Mouse (Mus musculus): ENCODE data around the gene Elob. TPM values are rescaled to one million over a fixed set of nuclear protein-coding genes. Genes with fewer than 3 reads are reported as not detected.

The Elob gene
- polyA plus RNA-seq, 1 experiment, result 774 TPM

GRCm38 (mm10) chr17:23783352-23783751 lies 45.6 kb downstream of the Elob start:
- DNase-seq (ENCODE audit: low read depth), result no peak

GRCm38 (mm10) chr17:23778447-23778846 lies 50.5 kb downstream of the Elob start:
- no peak for DNase-seq (ENCODE audit: low read depth)

GRCm38 (mm10) chr17:23777141-23777540 lies 51.8 kb downstream of the Elob start:
- DNase-seq (ENCODE audit: low read depth), result no peak

GRCm38 (mm10) chr17:23776216-23776615 lies 52.7 kb downstream of the Elob start:
- no peak for DNase-seq (ENCODE audit: low read depth)

Other genes with a start within 250 kb of the Elob start
- gene Zfp13, start 229.6 kb downstream of the Elob start, polyA plus RNA-seq (2012; rRNA removed), result 27.0 and 36.2 TPM in 2 replicates
- gene Zscan10, start 228.3 kb downstream of the Elob start, polyA plus RNA-seq (2012; rRNA removed), result 0.05 TPM in 1 of 2 replicates, not detected in the other
- gene Mmp25, start 183.9 kb downstream of the Elob start, polyA plus RNA-seq (2012; rRNA removed), result 0.30 and 0.32 TPM in 2 replicates
- gene Bicdl2, start 168.6 kb downstream of the Elob start, polyA plus RNA-seq (2012; rRNA removed), result 1.7 TPM in 2 replicates
- 326 and 359 TPM in 2 replicates for gene Hcfc1r1, start 155.5 kb downstream of the Elob start, polyA plus RNA-seq (2012; rRNA removed)
- gene Thoc6, start 155.3 kb downstream of the Elob start, polyA plus RNA-seq (2012; rRNA removed), result 15.7 and 21.4 TPM in 2 replicates
- 17.6 and 20.9 TPM in 2 replicates for gene Tnfrsf12a, start 151.7 kb downstream of the Elob start, polyA plus RNA-seq (2012; rRNA removed)
- gene Cldn6, start 149.9 kb downstream of the Elob start, polyA plus RNA-seq (2012; rRNA removed), result 1.9 and 2.0 TPM in 2 replicates
- gene Cldn9, start 145.1 kb downstream of the Elob start, polyA plus RNA-seq (2012; rRNA removed), result 0.99 and 1.7 TPM in 2 replicates
- 0.16 and 0.28 TPM in 2 replicates for gene 1520401A03Rik, start 106.4 kb downstream of the Elob start, polyA plus RNA-seq (2012; rRNA removed)
- 14.9 and 15.7 TPM in 2 replicates for gene Pkmyt1, start 102.8 kb downstream of the Elob start, polyA plus RNA-seq (2012; rRNA removed)
- 27.7 and 28.9 TPM in 2 replicates for gene Paqr4, start 88.3 kb downstream of the Elob start, polyA plus RNA-seq (2012; rRNA removed)
- gene Kremen2, start 83.3 kb downstream of the Elob start, polyA plus RNA-seq (2012; rRNA removed), result 0.43 and 0.57 TPM in 2 replicates
- gene Flywch1, start 57.5 kb downstream of the Elob start, polyA plus RNA-seq (2012; rRNA removed), result 52.1 and 54.6 TPM in 2 replicates
- gene Flywch2, start 43.1 kb downstream of the Elob start, polyA plus RNA-seq (2012; rRNA removed), result 14.1 and 15.4 TPM in 2 replicates
- gene Srrm2, start 38.6 kb downstream of the Elob start, polyA plus RNA-seq (2012; rRNA removed), result 381 and 457 TPM in 2 replicates
- gene Prss33, start 6.9 kb upstream of the Elob start, polyA plus RNA-seq (2012; rRNA removed), result 3.5 and 5.6 TPM in 2 replicates
- 0.19 TPM in 1 of 2 replicates, not detected in the other for gene Prss32, start 14.7 kb upstream of the Elob start, polyA plus RNA-seq (2012; rRNA removed)
- gene Prss41, start 15.0 kb upstream of the Elob start, polyA plus RNA-seq (2012; rRNA removed), result 0.77 and 1.0 TPM in 2 replicates
- 0.18 and 0.76 TPM in 2 replicates for gene Prss21, start 38.9 kb upstream of the Elob start, polyA plus RNA-seq (2012; rRNA removed)
- gene Dcpp1, start 51.7 kb upstream of the Elob start, polyA plus RNA-seq (2012; rRNA removed), result not detected in 2 replicates
- gene Dcpp2, start 51.7 kb upstream of the Elob start, polyA plus RNA-seq (2012; rRNA removed), result not detected in 2 replicates
- gene Dcpp3, start 88.3 kb upstream of the Elob start, polyA plus RNA-seq (2012; rRNA removed), result not detected in 2 replicates
- gene Sbp, start 112.5 kb upstream of the Elob start, polyA plus RNA-seq (2012; rRNA removed), result not detected in 2 replicates
- not detected in 2 replicates for gene Sbpl, start 126.1 kb upstream of the Elob start, polyA plus RNA-seq (2012; rRNA removed)
- gene Prss30, start 151.4 kb upstream of the Elob start, polyA plus RNA-seq (2012; rRNA removed), result 0.46 and 0.53 TPM in 2 replicates
- 0.15 and 0.18 TPM in 2 replicates for gene Prss22, start 169.0 kb upstream of the Elob start, polyA plus RNA-seq (2012; rRNA removed)
- 1.6 and 2.8 TPM in 2 replicates for gene Prss27, start 209.0 kb upstream of the Elob start, polyA plus RNA-seq (2012; rRNA removed)
- gene Kctd5, start 244.3 kb upstream of the Elob start, polyA plus RNA-seq (2012; rRNA removed), result 23.0 and 27.2 TPM in 2 replicates

All from gonadal fat pad, adult 2 months (tissue).